Mouse (Mus musculus): ENCODE results near the gene Arhgap30.
A peak's percentile ranks its signal among the peaks of the same experiment; 100 is the strongest.

Gene Arhgap30

DNA sequence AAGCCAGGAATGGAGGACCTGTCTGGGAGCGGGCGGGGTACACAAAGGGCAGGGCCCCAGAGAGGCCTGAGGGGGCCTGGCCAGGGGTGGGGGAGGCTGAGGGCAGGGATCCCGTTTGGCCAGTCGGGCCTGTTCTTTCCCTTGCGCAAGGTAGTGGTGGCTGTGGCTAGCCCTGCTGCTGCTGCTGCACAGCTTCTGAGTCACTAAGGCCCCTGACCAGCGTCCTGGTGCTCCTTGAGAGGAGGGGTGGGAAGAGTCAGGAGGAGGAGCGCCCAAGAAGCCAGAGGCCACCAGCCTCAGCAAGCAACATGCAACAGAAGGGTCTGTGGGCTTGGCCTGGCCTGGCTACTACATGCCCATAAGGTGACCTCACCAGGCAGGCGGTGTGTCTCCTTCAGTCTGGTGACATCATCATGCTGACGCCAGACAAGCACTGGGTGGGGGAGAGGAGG, 13.1 kb upstream of the Arhgap30 start:
- no peak for DNase-seq (ENCODE audit: low read depth, low spot score)

- no peak for DNase-seq (ENCODE audit: low read depth, low spot score)
Observed at GRCm38 (mm10) chr1:171378298-171378697, 10.5 kb upstream of the Arhgap30 start.

DNA sequence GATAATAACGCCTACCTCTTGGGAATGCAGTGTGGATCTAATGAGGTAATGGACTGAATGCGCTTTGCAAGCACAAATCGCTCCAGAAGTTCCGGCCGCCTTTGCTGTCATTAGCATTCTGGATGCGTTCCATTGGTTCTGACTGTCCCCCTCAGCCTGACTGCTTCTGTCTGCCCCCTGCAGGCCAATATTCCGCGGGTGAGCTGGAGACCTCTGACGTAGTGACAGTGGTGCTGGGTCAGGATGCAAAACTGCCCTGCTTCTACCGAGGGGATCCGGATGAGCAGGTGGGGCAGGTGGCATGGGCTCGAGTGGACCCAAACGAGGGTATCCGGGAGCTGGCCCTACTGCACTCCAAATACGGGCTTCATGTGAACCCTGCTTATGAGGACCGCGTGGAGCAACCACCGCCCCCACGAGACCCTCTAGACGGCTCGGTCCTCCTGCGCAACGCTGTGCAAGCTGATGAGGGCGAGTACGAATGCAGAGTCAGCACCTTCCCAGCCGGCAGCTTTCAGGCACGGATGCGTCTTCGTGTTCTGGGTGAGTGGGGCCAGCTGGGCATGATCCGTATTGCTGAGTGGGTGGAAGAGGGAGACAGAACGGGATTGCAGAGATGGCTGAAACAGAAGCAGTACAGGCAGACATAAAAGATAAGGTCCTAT, 8.7 kb upstream of the Arhgap30 start:
- DNase-seq (ENCODE audit: low read depth, low spot score), result peak; percentile 58

DNA sequence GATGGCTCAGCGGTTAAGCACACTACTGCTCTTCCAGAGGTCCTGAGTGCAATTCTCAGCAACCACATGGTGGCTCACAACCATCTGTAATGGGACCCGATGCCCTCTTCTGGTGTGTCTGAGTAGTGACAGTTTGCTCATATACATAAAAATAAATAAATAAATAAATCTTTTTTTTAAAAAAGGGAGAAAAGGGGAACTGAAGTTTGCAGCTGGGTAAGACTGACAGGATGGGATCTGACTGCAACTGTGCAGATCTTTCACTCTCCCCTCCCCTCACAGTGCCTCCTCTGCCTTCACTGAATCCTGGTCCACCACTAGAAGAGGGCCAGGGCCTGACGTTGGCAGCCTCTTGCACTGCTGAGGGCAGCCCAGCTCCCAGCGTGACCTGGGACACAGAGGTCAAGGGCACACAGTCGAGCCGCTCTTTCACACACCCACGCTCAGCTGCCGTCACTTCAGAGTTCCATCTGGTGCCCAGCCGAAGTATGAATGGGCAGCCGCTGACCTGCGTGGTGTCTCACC, 6.6 kb upstream of the Arhgap30 start:
- no peak for DNase-seq (ENCODE audit: low read depth, low spot score)

GRCm38 (mm10) chr1:171384361-171384760, 4.4 kb upstream of the Arhgap30 start:
- DNase-seq (ENCODE audit: low read depth, low spot score), result no peak

DNA sequence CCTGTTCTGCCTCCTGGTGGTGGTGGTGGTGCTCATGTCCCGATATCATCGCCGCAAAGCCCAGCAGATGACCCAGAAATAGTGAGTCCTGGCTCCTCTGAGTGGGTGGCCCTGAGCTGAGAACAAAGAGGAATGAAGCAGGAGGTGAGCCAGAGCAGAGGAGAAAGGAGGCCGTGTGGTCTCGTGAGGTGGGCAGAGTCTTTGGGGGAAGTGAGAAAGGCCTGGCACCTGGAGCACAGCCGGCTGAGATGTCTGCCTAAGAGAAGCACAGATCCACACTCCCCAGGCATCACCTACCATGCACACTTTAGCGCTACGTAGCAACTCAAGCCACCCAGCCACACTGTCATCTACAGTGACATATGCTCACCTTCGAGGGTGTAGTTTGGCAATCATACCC, 3.6 kb upstream of the Arhgap30 start:
- no peak for DNase-seq (ENCODE audit: low read depth, low spot score)

- DNase-seq (ENCODE audit: low read depth, low spot score), result no peak
Observed at GRCm38 (mm10) chr1:171387099-171387498, 1.7 kb upstream of the Arhgap30 start.

DNA sequence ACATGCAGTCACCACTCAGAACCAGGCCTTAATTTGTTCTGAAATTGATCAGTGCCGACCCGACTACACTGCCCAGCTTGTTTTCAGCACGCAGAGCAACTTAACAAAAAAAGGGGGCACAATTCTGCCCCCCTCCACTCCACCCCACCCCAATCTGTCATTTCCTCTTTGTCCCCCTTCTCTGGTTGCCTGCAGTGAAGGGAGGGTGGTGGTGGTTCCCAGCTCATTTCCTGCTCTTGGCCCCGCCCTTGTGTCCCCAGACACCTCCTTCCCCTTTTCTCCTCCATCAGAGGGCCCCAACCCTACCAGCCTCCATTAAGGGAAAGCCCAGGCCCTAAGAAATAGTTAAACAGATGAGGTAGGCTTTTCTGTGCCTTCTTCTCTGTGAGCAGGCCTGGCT, 1.3 kb downstream of the Arhgap30 start:
- DNase-seq (ENCODE audit: low read depth, low spot score), result no peak

- DNase-seq (ENCODE audit: low read depth, low spot score), result no peak
Observed at GRCm38 (mm10) chr1:171401821-171402220, 13.1 kb downstream of the Arhgap30 start.

- no peak for DNase-seq (ENCODE audit: low read depth, low spot score)
Observed at GRCm38 (mm10) chr1:171402991-171403390, 14.2 kb downstream of the Arhgap30 start.

GRCm38 (mm10) chr1:171407263-171407662, 18.5 kb downstream of the Arhgap30 start:
- DNase-seq (ENCODE audit: low read depth, low spot score), result no peak

- DNase-seq (ENCODE audit: low read depth, low spot score), result no peak
Observed at GRCm38 (mm10) chr1:171410231-171410630, 21.5 kb downstream of the Arhgap30 start.

- peak; percentile 93 for DNase-seq (ENCODE audit: low read depth, low spot score)
Observed at GRCm38 (mm10) chr1:171410947-171411484, 22.3 kb downstream of the Arhgap30 start, which contains the start of gene Usf1. TSS of gene Usf1 (plus strand) at chr1:171411313.

DNA sequence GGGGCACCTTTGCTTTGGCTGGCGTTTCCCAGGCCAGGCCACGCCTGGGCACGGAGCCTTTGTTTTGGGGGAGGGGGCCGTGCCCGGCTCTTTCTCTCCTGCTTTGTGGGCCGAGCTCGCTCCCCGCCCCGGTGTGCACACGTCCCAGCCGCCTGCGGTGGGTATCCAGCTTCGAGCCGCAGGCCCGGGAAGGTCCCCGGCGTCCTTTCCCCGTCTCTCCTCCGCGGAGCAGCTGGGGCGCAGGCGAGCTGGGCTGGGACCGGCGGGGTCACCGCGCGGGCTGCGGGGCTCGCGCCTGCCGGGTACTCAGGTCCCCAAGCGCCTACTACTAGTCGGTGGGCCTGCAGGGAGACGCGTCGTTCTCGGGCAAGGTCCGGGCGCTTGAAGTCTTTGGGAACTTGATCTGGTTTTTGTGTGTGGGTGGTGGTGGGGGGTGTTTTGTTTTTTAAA, 22.8 kb downstream of the Arhgap30 start:
- no peak for DNase-seq (ENCODE audit: low read depth, low spot score)

GRCm38 (mm10) chr1:171412001-171412441, 23.3 kb downstream of the Arhgap30 start:
- peak; percentile 31 for DNase-seq (ENCODE audit: low read depth, low spot score)

- no peak for DNase-seq (ENCODE audit: low read depth, low spot score)
Observed at GRCm38 (mm10) chr1:171412446-171412845, 23.7 kb downstream of the Arhgap30 start.

GRCm38 (mm10) chr1:171413608-171414007, 24.9 kb downstream of the Arhgap30 start:
- DNase-seq (ENCODE audit: low read depth, low spot score), result no peak

DNA sequence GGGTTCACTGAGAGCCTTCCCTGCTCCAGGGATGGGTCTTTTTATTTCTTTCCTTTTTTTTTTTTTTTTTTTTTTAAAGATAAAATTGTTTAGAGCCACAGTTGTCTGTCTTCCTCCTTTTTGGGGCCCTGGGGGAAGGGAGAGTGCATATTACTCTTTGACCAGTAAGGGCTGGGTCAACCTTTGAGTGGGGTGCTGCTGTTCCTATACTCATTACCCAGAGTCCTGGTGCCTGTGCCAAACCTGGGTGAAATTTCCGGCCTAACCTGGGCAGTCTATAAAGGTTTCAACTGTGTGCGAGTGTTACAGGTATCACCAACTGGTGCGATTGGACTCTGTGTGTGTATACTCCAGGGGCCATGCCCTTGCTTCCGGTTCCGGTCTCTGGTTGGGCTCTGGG, 29.9 kb downstream of the Arhgap30 start, which contains the start of gene Tstd1:
Gene Tstd1, plus strand, starts transcription at position 213 of the 400 bp plus-strand sequence.
- DNase-seq (ENCODE audit: low read depth, low spot score), result no peak

DNA sequence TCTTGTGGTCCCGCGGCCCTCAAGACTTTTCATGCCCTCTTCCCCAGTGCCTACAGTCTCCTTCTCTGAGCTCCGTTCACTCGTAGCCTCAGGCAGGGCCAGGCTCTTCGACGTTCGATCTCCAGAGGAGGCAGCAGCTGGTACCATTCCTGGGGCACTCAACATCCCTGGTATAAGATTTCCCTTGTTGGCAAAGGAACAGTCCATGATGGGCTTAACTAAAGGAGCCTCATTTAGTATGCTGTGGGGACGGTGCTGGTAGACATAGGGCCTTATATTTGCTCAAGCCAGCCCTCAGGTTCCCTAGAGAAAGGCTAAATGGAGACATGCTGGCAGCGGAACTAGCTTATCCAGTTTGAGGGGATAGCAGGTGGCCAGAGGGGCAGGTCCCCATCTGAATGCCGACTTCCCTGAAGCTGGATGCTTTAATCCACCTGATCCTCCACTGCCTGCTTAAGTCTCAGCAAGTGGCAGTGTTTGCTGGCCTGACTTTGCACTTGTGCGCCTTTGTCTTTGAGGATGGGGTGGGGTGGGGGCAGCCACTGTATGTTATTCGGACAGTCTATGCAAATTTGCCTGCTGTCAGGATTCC, 30.6 kb downstream of the Arhgap30 start:
- DNase-seq (ENCODE audit: low read depth, low spot score), result no peak

- DNase-seq (ENCODE audit: low read depth, low spot score), result no peak
Observed at GRCm38 (mm10) chr1:171419905-171420304, 31.2 kb downstream of the Arhgap30 start.

- no peak for DNase-seq (ENCODE audit: low read depth, low spot score)
Observed at GRCm38 (mm10) chr1:171422504-171423095, 33.8 kb downstream of the Arhgap30 start.

DNA sequence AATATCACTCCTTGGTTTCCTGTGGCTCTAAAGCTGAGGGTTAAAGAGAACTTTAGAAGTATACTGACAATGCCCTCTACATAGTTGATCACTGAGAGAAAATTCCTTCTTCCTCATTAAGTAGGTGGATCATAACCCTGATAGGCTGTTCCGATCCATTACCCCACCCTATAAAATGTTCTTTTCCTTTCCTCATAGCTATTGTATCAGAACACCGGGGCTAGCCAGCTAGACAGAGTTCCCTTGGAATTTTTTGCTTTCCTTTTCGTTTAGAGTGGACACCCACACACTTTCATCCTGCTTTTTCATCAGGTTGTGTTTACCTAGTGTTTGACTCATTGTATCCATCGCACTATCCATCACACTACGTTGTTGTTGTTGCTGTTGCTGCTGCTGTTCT, 35.9 kb downstream of the Arhgap30 start:
- no peak for DNase-seq (ENCODE audit: low read depth, low spot score)
